Mouse (Mus musculus): ENCODE data around the gene Ubc. TPM values are rescaled to one million over a fixed set of nuclear protein-coding genes. Genes with fewer than 3 reads are reported as not detected.

The Ubc gene
- polyA plus RNA-seq, 1 experiment from 2014 or later = 1,637 TPM

- ChIA-PET POLR2A (interaction anchor here (1.5 kb wide), 1 partner anchor 95 kb away, joined by 7 read pairs; no protein-coding TSS in a partner anchor), CTCF (interaction anchor here (0.6 to 4.7 kb wide), 20 partner anchors 8 to 473 kb away, joined by 3 to 36 read pairs (median 4); partner anchors contain the start of gene Scarb1)
- in situ Hi-C loops (cut with MboI; ENCODE audit: low pct_unique_long_range_greater_than_20kb) = no loop called here
- DNase-seq (ENCODE audit: low read depth, low spot score) (no peak), ATAC-seq (no peak)
- no peaks in the 10 kb centered on the region for H3K27me3 ChIP-seq
- TF ChIP-seq CTCF (IDR thresholded peaks at IDR 0.05) = no peak
Measured at GRCm38 (mm10) chr5:125368156-125368555, 21.8 kb downstream of the Ubc start.

GRCm38 (mm10) chr5:125364851-125365429 is 25.1 kb downstream of the Ubc start:
- ChIA-PET POLR2A (interaction anchor here (0.6 kb wide), 1 partner anchor 16 kb away, joined by 4 read pairs; no protein-coding TSS in a partner anchor), CTCF (no interaction called here)
- DNase-seq (ENCODE audit: low read depth, low spot score) = no peak
- in situ Hi-C loops (cut with MboI; ENCODE audit: low pct_unique_long_range_greater_than_20kb) = no loop called here
- TF ChIP-seq CTCF (IDR thresholded peaks at IDR 0.05) = no peak
- no peaks in the 10 kb centered on the region for H3K27me3 ChIP-seq
- ATAC-seq = no peak

GRCm38 (mm10) chr5:125363894-125364293 is 26.1 kb downstream of the Ubc start:
- no peak for DNase-seq (ENCODE audit: low read depth, low spot score)
- TF ChIP-seq CTCF (IDR thresholded peaks at IDR 0.05) = no peak
- ChIA-PET POLR2A (no interaction called here), CTCF (interaction anchor here (1.0 kb wide), 1 partner anchor 93 kb away, joined by 3 read pairs; no protein-coding TSS in a partner anchor)
- ATAC-seq = no peak
- in situ Hi-C loops (cut with MboI; ENCODE audit: low pct_unique_long_range_greater_than_20kb) = no loop called here
- H3K27me3 ChIP-seq = no peaks in the 10 kb centered on the region

GRCm38 (mm10) chr5:125360981-125361510 is 29.0 kb downstream of the Ubc start:
- POLR2A ChIA-PET = no interaction called here
- CTCF ChIA-PET = no interaction called here
- no peak for DNase-seq (ENCODE audit: low read depth, low spot score)
- no peak for TF ChIP-seq CTCF (IDR thresholded peaks at IDR 0.05)
- in situ Hi-C loops (cut with MboI; ENCODE audit: low pct_unique_long_range_greater_than_20kb) = no loop called here
- no peaks in the 10 kb centered on the region for H3K27me3 ChIP-seq
- no peak for ATAC-seq

GRCm38 (mm10) chr5:125360566-125360965 is 29.4 kb downstream of the Ubc start:
- CTCF ChIA-PET = no interaction called here
- in situ Hi-C loops (cut with MboI; ENCODE audit: low pct_unique_long_range_greater_than_20kb) = no loop called here

DNA sequence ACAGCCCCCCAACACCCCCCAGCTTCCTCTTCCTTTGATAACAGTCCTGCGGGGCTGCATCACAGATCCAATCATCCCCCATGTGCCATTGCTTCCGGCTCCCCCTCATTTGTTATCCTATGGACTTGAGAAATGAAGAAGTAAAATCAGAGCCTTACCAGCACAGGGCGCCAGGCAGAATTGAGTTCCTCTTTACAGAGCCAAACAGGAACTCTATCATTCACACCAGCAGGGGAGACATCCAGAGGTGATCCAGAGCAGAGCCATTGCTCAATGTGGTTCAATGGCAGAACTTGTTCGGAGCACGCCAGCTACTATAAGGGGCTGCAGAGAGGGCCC is 31.8 kb downstream of the Ubc start:
- ChIA-PET POLR2A (interaction anchor here (0.5 kb wide), 1 partner anchor 14 kb away, joined by 3 read pairs; no protein-coding TSS in a partner anchor), CTCF (interaction anchor here (1.5 kb wide), 1 partner anchor 9 kb away, joined by 3 read pairs; no protein-coding TSS in a partner anchor)
- H3K27me3 ChIP-seq = no peaks in the 10 kb centered on the region
- DNase-seq (ENCODE audit: low read depth, low spot score) = no peak
- ATAC-seq = no peak
- no peak for TF ChIP-seq CTCF (IDR thresholded peaks at IDR 0.05)
- in situ Hi-C loops (cut with MboI; ENCODE audit: low pct_unique_long_range_greater_than_20kb) = no loop called here

More at GRCm38 (mm10) chr5:125360566-125360965, 29.4 kb downstream of the Ubc start:
- TF ChIP-seq CTCF (IDR thresholded peaks at IDR 0.05) = no peak
- no peak for DNase-seq (ENCODE audit: low read depth, low spot score)
- POLR2A ChIA-PET = no interaction called here
- H3K27me3 ChIP-seq = no peaks in the 10 kb centered on the region
- ATAC-seq = no peak

- no peak for DNase-seq (ENCODE audit: low read depth, low spot score)
- ChIA-PET CTCF (interaction anchor here (1.5 kb wide), 1 partner anchor 8 kb away, joined by 3 read pairs; no protein-coding TSS in a partner anchor), POLR2A (interaction anchor here (0.5 kb wide), 1 partner anchor 14 kb away, joined by 3 read pairs; no protein-coding TSS in a partner anchor)
- no peak for TF ChIP-seq CTCF (IDR thresholded peaks at IDR 0.05)
- no peak for ATAC-seq
- in situ Hi-C loops (cut with MboI; ENCODE audit: low pct_unique_long_range_greater_than_20kb) = no loop called here
- H3K27me3 ChIP-seq = no peaks in the 10 kb centered on the region
Measured at GRCm38 (mm10) chr5:125357543-125358269, 32.3 kb downstream of the Ubc start.

DNA sequence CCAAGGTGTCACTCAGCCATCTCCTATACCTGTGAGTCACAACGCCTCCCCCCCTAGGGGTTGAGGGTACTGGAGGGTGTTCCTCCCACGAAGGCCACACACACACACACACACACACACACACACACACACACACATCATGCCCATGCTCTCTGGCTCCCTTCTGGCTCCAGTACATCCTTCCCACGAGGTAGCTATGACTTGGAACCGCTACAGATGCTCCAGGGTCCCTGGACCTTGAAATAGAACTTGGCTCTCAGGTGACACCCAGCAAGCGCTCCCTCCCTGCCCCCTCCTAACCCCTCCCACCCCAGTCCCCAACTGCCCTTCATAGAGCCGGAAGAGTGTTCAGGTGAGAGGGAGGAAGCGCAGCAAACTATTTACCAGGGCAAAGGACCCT is 34.4 kb downstream of the Ubc start:
- DNase-seq (ENCODE audit: low read depth, low spot score) (no peak), ATAC-seq (no peak)
- in situ Hi-C loops (cut with MboI; ENCODE audit: low pct_unique_long_range_greater_than_20kb) = no loop called here
- no peaks in the 10 kb centered on the region for H3K27me3 ChIP-seq
- no peak for TF ChIP-seq CTCF (IDR thresholded peaks at IDR 0.05)
- CTCF ChIA-PET = no interaction called here
- POLR2A ChIA-PET = no interaction called here

DNA sequence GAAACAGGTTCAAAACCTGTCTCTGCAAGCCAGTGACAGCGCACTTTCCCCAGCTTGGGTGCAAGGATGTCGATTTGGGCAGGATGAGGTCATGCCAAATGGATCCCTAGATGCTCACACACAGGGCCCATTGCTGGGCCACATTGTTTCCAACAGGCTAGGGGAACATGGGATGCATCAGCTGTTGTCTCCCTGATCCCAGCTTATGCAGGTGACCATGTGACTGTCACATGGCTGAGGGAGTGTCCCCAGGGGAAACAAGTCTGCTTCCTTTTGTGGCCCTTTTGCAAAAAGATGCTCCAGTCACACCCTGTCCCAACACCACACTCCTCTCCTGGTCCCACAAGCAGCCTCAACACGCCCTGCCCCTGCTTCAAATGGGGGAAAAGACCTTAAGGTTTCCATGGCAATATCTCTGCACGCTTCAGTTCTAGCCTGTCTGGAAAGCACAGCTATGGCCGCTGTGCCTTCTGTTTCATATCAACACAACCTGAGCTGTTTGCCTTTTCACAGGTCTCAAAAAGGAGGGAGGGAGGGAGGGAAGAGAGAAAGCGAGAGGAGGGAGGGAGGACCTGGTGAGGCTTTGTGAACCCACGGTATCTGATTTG is 35.0 kb downstream of the Ubc start:
- ChIA-PET CTCF (no interaction called here), POLR2A (no interaction called here)
- in situ Hi-C loops (cut with MboI; ENCODE audit: low pct_unique_long_range_greater_than_20kb) = loop anchor here (5.0 kb wide), 2 partner anchors 83 to 443 kb away; no protein-coding TSS in a partner anchor
- no peaks in the 10 kb centered on the region for H3K27me3 ChIP-seq
- TF ChIP-seq CTCF (IDR thresholded peaks at IDR 0.05) = no peak
- ATAC-seq (no peak), DNase-seq (ENCODE audit: low read depth, low spot score) (no peak)

DNA sequence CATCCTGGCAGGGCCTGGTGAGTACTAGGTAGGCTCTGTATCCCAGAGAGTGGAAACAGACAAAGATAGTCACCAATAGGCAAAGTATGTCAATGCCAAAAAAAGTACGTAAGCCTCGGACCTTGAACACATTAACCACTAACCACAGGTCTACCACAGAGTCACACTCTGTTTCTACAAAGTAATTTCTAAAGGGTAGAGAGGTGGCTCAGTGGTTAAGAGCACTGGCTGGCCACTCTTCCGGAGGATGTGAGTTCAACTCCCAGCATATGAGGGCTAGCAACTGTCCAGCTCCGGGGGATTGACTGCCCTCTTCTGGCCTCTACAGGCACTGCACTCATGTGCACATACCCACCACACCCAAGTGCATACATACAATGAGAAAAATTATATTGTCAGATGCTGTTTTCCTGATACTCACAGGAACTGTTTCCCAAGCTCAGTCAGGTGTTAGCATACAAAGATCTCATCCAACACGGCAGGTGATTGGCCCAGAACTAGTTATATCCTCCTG is 37.2 kb downstream of the Ubc start:
- ChIA-PET POLR2A (no interaction called here), CTCF (interaction anchor here (0.9 to 1.2 kb wide), 3 partner anchors 15 to 82 kb away, joined by 3 to 5 read pairs (median 4); no protein-coding TSS in a partner anchor)
- no peak for TF ChIP-seq CTCF (IDR thresholded peaks at IDR 0.05)
- no peaks in the 10 kb centered on the region for H3K27me3 ChIP-seq
- no peak for DNase-seq (ENCODE audit: low read depth, low spot score)
- in situ Hi-C loops (cut with MboI; ENCODE audit: low pct_unique_long_range_greater_than_20kb) = loop anchor here (5.0 kb wide), 2 partner anchors 81 to 441 kb away; no protein-coding TSS in a partner anchor
- no peak for ATAC-seq
